Mouse (Mus musculus) embryonic fibroblast, embryonic 13.5 days (primary cell): ENCODE results near the gene Ndnf. TPM values are rescaled to one million over a fixed set of nuclear protein-coding genes. Genes with fewer than 3 reads are reported as not detected.

Experiments
- H3K27ac ChIP-seq: 2 replicates; pipeline ENCODE4 v1.5.1; 2012; ENCODE audit warnings: low read length, control low read depth, inconsistent platforms; ENCODE audit not compliant: insufficient read depth
- H3K4me1 ChIP-seq: 2 replicates; pipeline ENCODE4 v1.6.1; 2011; ENCODE audit warnings: low read length; ENCODE audit not compliant: control insufficient read depth, insufficient read depth
- H3K4me3 ChIP-seq: 2 replicates; pipeline ENCODE4 v1.5.1; 2011; ENCODE audit warnings: mild to moderate bottlenecking, control low read depth, low read length; ENCODE audit not compliant: insufficient read depth
- CTCF ChIP-seq: IDR thresholded peaks from 2 replicates; pipeline ENCODE4 v1.5.1; 2011; ENCODE audit warnings: mild to moderate bottlenecking, control low read depth, low read length, moderate library complexity, borderline replicate concordance; ENCODE audit not compliant: insufficient read depth
- POLR2A ChIP-seq: IDR thresholded peaks from 2 replicates; pipeline ENCODE4 v1.6.1; 2011; ENCODE audit warnings: low read depth, mild to moderate bottlenecking, control low read depth, low read length, moderate library complexity
- polyA plus RNA-seq: library from polyadenylated mRNA; stranded (reverse); fragments of >200 nt; gene quantifications from 2 replicates; pipeline ENCODE4 v1.2.4, GENCODE M21; 2011; ENCODE audit warnings: low read depth; ENCODE audit not compliant: missing spikeins, insufficient read length

Ndnf gene
- polyA plus RNA-seq, 1 experiment, result 43.0 TPM

- H3K4me3 ChIP-seq, result no peak overlapping the region
- H3K4me1 ChIP-seq, result no peaks in the 10 kb centered on the region; the same call in 1 of the 2 replicates
- no peak for TF ChIP-seq POLR2A
- no peak for TF ChIP-seq CTCF
- no peak overlapping the region for H3K27ac ChIP-seq
These were observed 68.1 kb downstream of the Ndnf start for GRCm38 (mm10) chr6:65739442-65739841.

- Histone ChIP-seq H3K27ac (no peak overlapping the region), H3K4me3 (no peak overlapping the region), H3K4me1 (no peaks in the 10 kb centered on the region; the same call in 1 of the 2 replicates)
- TF ChIP-seq POLR2A (no peak), CTCF (no peak)
These were observed 71.9 kb downstream of the Ndnf start for GRCm38 (mm10) chr6:65743144-65743870.

GRCm38 (mm10) chr6:65743871-65744202 lies 72.4 kb downstream of the Ndnf start:
- TF ChIP-seq POLR2A, result no peak
- no peak for TF ChIP-seq CTCF
- no peak overlapping the region for H3K27ac ChIP-seq
- no peaks in the 10 kb centered on the region for H3K4me1 ChIP-seq
- H3K4me3 ChIP-seq, result no peak overlapping the region

GRCm38 (mm10) chr6:65758214-65758613 lies 86.8 kb downstream of the Ndnf start:
- no peak overlapping the region for H3K27ac ChIP-seq
- TF ChIP-seq POLR2A (no peak), CTCF (no peak)

GRCm38 (mm10) chr6:65759174-65759573 lies 87.8 kb downstream of the Ndnf start:
- TF ChIP-seq POLR2A (no peak), CTCF (no peak)
- Histone ChIP-seq H3K27ac (no peak overlapping the region), H3K4me1 (no peaks in the 10 kb centered on the region)

More at GRCm38 (mm10) chr6:65758214-65758613, 86.8 kb downstream of the Ndnf start:
- no peak overlapping the region for H3K4me3 ChIP-seq
- H3K4me1 ChIP-seq, result no peaks in the 10 kb centered on the region

GRCm38 (mm10) chr6:65760073-65760472 lies 88.7 kb downstream of the Ndnf start:
- H3K4me1 ChIP-seq, result no peaks in the 10 kb centered on the region
- no peak overlapping the region for H3K27ac ChIP-seq
- no peak for TF ChIP-seq CTCF
- TF ChIP-seq POLR2A, result no peak
- no peak overlapping the region for H3K4me3 ChIP-seq

More at GRCm38 (mm10) chr6:65759174-65759573, 87.8 kb downstream of the Ndnf start:
- H3K4me3 ChIP-seq, result no peak overlapping the region

Other genes starting within 250 kb of the Ndnf start
- gene Tnip3, start 146.3 kb upstream of the Ndnf start, polyA plus RNA-seq, result 0.54 and 0.83 TPM in 2 replicates
- 27.8 and 37.6 TPM in 2 replicates for gene Prdm5, start 107.4 kb downstream of the Ndnf start, polyA plus RNA-seq